Mouse (Mus musculus): ENCODE results near the gene Sec31b.

Sec31b gene

DNA sequence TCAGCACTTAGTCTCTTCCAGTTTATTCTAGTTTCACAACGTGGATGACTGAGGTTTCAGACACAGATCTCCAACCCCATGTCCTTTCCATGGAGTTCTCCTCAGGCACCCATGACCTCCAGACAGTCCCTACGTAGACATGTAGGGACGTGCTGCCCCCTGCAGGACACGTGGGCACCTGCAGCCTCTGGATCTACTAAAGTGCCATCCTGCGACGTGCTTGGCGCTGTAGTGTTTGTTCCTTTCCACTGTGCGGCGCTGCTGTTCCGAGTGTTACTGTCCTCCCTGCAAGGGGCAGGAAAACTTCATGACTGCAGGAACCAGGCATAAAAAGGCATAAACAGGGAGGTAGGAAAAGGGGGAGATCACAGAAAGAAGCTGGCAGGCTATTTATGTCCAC is 71.5 kb downstream of the Sec31b start:
- DNase-seq = peak; percentile 91
